Mouse (Mus musculus): Measurements from ENCODE around the gene Aldh18a1. TPM values are rescaled to one million over a fixed set of nuclear protein-coding genes. Genes with fewer than 3 reads are reported as not detected.

Aldh18a1 gene
- polyA plus RNA-seq, 1 experiment from 2014 or later: 82.3 TPM

- H3K36me3 ChIP-seq: peaks cover 42% of the 10 kb centered on the region
- H3K9ac ChIP-seq: no peak overlapping the region
- H3K27ac ChIP-seq: no peak overlapping the region
- H3K4me2 ChIP-seq (replicated peaks): no peak overlapping the region
- 30% methylated on average over 5 of the region's 5 CpGs for WGBS
- no peaks in the 10 kb centered on the region for H3K9me3 ChIP-seq (replicated peaks)
- no peaks in the 10 kb centered on the region for H3K27me3 ChIP-seq
- no peak for ATAC-seq (ENCODE audit: low FRiP score)
- no peaks in the 10 kb centered on the region for H3K4me1 ChIP-seq
- no peak overlapping the region for H3K4me3 ChIP-seq
Measured at GRCm38 (mm10) chr19:40548796-40549515, 39.3 kb downstream of the Aldh18a1 start.

GRCm38 (mm10) chr19:40548386-40548785 lies 39.9 kb downstream of the Aldh18a1 start:
- WGBS: 92% methylated on average over 6 of the region's 6 CpGs
- no peak overlapping the region for H3K9ac ChIP-seq

GRCm38 (mm10) chr19:40544856-40545255 lies 43.4 kb downstream of the Aldh18a1 start:
- Histone ChIP-seq H3K36me3 (0 out of 2 replicates have a peak, but pooled peaks cover 4% of the 10 kb centered on the region), H3K27ac (no peak overlapping the region), H3K4me3 (no peak overlapping the region), H3K4me1 (no peaks in the 10 kb centered on the region), H3K27me3 (no peaks in the 10 kb centered on the region), H3K4me2 (replicated peaks) (no peak overlapping the region), H3K9ac (no peak overlapping the region), H3K9me3 (replicated peaks) (no peaks in the 10 kb centered on the region)
- WGBS: 12% methylated on average over 3 of the region's 3 CpGs
- ATAC-seq (ENCODE audit: low FRiP score): 0 out of 2 replicates have a peak, but pooled peaks have one; percentile 50

More at GRCm38 (mm10) chr19:40548386-40548785, 39.9 kb downstream of the Aldh18a1 start:
- no peak overlapping the region for H3K4me3 ChIP-seq
- H3K27ac ChIP-seq: no peak overlapping the region
- ATAC-seq (ENCODE audit: low FRiP score): no peak
- H3K27me3 ChIP-seq: no peaks in the 10 kb centered on the region
- H3K4me2 ChIP-seq (replicated peaks): no peak overlapping the region
- no peaks in the 10 kb centered on the region for H3K4me1 ChIP-seq
- no peaks in the 10 kb centered on the region for H3K9me3 ChIP-seq (replicated peaks)
- peaks cover 36% of the 10 kb centered on the region for H3K36me3 ChIP-seq

GRCm38 (mm10) chr19:40542776-40543175 lies 45.5 kb downstream of the Aldh18a1 start:
- H3K4me1 ChIP-seq: no peaks in the 10 kb centered on the region
- no peak overlapping the region for H3K27ac ChIP-seq
- no peaks in the 10 kb centered on the region for H3K27me3 ChIP-seq
- WGBS: 88% methylated on average over 7 of the region's 7 CpGs
- no peak overlapping the region for H3K4me2 ChIP-seq (replicated peaks)
- no peak overlapping the region for H3K9ac ChIP-seq
- ATAC-seq (ENCODE audit: low FRiP score): no peak
- H3K36me3 ChIP-seq: no peaks in the 10 kb centered on the region
- H3K4me3 ChIP-seq: no peak overlapping the region
- H3K9me3 ChIP-seq (replicated peaks): no peaks in the 10 kb centered on the region

GRCm38 (mm10) chr19:40536526-40536925 lies 51.7 kb downstream of the Aldh18a1 start:
- 80% methylated on average over 6 of the region's 6 CpGs for WGBS
- ATAC-seq (ENCODE audit: low FRiP score): no peak
- H3K4me1 ChIP-seq: no peaks in the 10 kb centered on the region

GRCm38 (mm10) chr19:40532525-40532924 lies 55.7 kb downstream of the Aldh18a1 start:
- Histone ChIP-seq H3K9me3 (replicated peaks) (no peaks in the 10 kb centered on the region), H3K4me2 (replicated peaks) (no peak overlapping the region), H3K36me3 (no peaks in the 10 kb centered on the region), H3K9ac (no peak overlapping the region), H3K4me1 (no peaks in the 10 kb centered on the region), H3K4me3 (no peak overlapping the region), H3K27ac (no peak overlapping the region), H3K27me3 (no peaks in the 10 kb centered on the region)
- WGBS: 90% methylated on average over 5 of the region's 5 CpGs
- ATAC-seq (ENCODE audit: low FRiP score): no peak

More at GRCm38 (mm10) chr19:40536526-40536925, 51.7 kb downstream of the Aldh18a1 start:
- H3K9me3 ChIP-seq (replicated peaks): no peaks in the 10 kb centered on the region
- H3K36me3 ChIP-seq: no peaks in the 10 kb centered on the region
- H3K27ac ChIP-seq: no peak overlapping the region
- H3K4me2 ChIP-seq (replicated peaks): no peak overlapping the region
- no peak overlapping the region for H3K9ac ChIP-seq
- no peaks in the 10 kb centered on the region for H3K27me3 ChIP-seq
- no peak overlapping the region for H3K4me3 ChIP-seq

GRCm38 (mm10) chr19:40530323-40530722 lies 57.9 kb downstream of the Aldh18a1 start:
- no peak overlapping the region for H3K4me3 ChIP-seq
- H3K4me2 ChIP-seq (replicated peaks): no peak overlapping the region
- no peaks in the 10 kb centered on the region for H3K36me3 ChIP-seq
- no peaks in the 10 kb centered on the region for H3K9me3 ChIP-seq (replicated peaks)
- H3K9ac ChIP-seq: no peak overlapping the region
- WGBS: 96% methylated on average over 2 of the region's 2 CpGs
- H3K4me1 ChIP-seq: no peaks in the 10 kb centered on the region
- no peak for ATAC-seq (ENCODE audit: low FRiP score)
- no peaks in the 10 kb centered on the region for H3K27me3 ChIP-seq
- H3K27ac ChIP-seq: no peak overlapping the region

- Histone ChIP-seq H3K27ac (no peak overlapping the region), H3K27me3 (no peaks in the 10 kb centered on the region), H3K9ac (no peak overlapping the region), H3K4me2 (replicated peaks) (no peak overlapping the region), H3K4me1 (no peaks in the 10 kb centered on the region), H3K9me3 (replicated peaks) (no peaks in the 10 kb centered on the region), H3K4me3 (no peak overlapping the region), H3K36me3 (no peaks in the 10 kb centered on the region)
- no peak for ATAC-seq (ENCODE audit: low FRiP score)
Measured at GRCm38 (mm10) chr19:40528254-40528653, 60.0 kb downstream of the Aldh18a1 start.

GRCm38 (mm10) chr19:40526367-40527014 lies 61.8 kb downstream of the Aldh18a1 start:
- 83% methylated on average over 9 of the region's 9 CpGs for WGBS
- Histone ChIP-seq H3K27ac (no peak overlapping the region), H3K27me3 (no peaks in the 10 kb centered on the region), H3K4me1 (no peaks in the 10 kb centered on the region), H3K4me2 (replicated peaks) (no peak overlapping the region), H3K9me3 (replicated peaks) (no peaks in the 10 kb centered on the region), H3K4me3 (no peak overlapping the region), H3K9ac (no peak overlapping the region), H3K36me3 (no peaks in the 10 kb centered on the region)
- no peak for ATAC-seq (ENCODE audit: low FRiP score)

- Histone ChIP-seq H3K27me3 (no peaks in the 10 kb centered on the region), H3K9ac (no peak overlapping the region), H3K4me2 (replicated peaks) (no peak overlapping the region), H3K4me1 (no peaks in the 10 kb centered on the region), H3K36me3 (no peaks in the 10 kb centered on the region), H3K9me3 (replicated peaks) (no peaks in the 10 kb centered on the region), H3K27ac (no peak overlapping the region), H3K4me3 (no peak overlapping the region)
- WGBS: 54% methylated on average over 8 of the region's 8 CpGs
- ATAC-seq (ENCODE audit: low FRiP score): no peak
Measured at GRCm38 (mm10) chr19:40523431-40524005, 64.7 kb downstream of the Aldh18a1 start.

- no peaks in the 10 kb centered on the region for H3K4me1 ChIP-seq
- no peak overlapping the region for H3K4me2 ChIP-seq (replicated peaks)
- 84% methylated on average over 5 of the region's 5 CpGs for WGBS
- no peak for ATAC-seq (ENCODE audit: low FRiP score)
- H3K36me3 ChIP-seq: no peaks in the 10 kb centered on the region
- H3K27me3 ChIP-seq: no peaks in the 10 kb centered on the region
- no peak overlapping the region for H3K9ac ChIP-seq
- no peaks in the 10 kb centered on the region for H3K9me3 ChIP-seq (replicated peaks)
- no peak overlapping the region for H3K4me3 ChIP-seq
- H3K27ac ChIP-seq: no peak overlapping the region
Measured at GRCm38 (mm10) chr19:40520403-40520802, 67.9 kb downstream of the Aldh18a1 start.

GRCm38 (mm10) chr19:40518706-40519105 lies 69.6 kb downstream of the Aldh18a1 start:
- Histone ChIP-seq H3K27ac (no peak overlapping the region), H3K4me3 (no peak overlapping the region), H3K4me2 (replicated peaks) (no peak overlapping the region), H3K27me3 (no peaks in the 10 kb centered on the region), H3K9ac (no peak overlapping the region), H3K4me1 (no peaks in the 10 kb centered on the region), H3K9me3 (replicated peaks) (no peaks in the 10 kb centered on the region), H3K36me3 (no peaks in the 10 kb centered on the region)
- 68% methylated on average over 1 of the region's 1 CpGs for WGBS
- ATAC-seq (ENCODE audit: low FRiP score): no peak
